Mouse (Mus musculus) heart, adult 9 months (tissue): ENCODE results near the gene Irf6.

Source experiments
- DNase-seq, 2 experiments: peaks; one replicate each; pipeline ENCODE4 v3.0.0; 2022; ENCODE audit warnings: low spot score in 2 of 2

The Irf6 gene

DNA sequence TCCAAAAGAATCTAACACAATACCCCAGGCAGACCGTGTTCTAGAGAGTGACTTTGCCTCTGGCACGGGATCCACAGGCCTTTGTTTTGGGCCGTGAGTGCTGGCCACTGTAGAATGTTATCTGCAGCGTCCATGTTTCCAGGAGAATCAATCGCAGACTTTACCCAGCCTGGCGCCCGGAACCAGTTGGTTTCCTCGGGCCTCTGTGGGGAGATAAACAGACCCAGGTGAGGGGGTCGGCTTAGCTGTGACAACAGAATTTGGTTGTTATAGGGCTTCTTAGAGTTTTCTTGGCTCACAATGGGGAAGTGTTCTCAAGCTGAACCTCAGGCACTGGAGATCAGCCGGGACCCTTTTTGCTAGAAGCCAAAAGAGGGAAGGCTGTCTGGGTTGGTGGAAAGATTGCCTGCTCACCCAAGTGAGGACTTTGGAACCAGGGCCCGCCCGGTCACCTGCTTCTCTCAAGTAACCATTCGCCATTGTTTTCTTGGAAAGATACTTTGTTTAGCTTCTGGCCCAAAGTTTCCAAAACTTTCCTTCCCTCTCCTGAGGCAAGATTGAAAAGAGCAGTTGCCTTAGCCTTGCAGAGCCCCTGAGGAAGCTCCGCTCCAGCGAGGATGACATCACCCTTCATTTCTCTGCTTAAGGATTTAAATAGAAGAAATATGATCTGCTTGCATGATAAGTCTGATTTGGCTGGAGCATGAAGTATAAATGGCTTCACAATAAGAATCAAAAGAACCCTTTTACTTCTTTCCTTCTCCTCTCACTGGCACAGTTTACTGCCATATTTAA, 3.6 kb downstream of the Irf6 start:
- peak in 1 of 2 experiments; percentile 11 for DNase-seq

DNA sequence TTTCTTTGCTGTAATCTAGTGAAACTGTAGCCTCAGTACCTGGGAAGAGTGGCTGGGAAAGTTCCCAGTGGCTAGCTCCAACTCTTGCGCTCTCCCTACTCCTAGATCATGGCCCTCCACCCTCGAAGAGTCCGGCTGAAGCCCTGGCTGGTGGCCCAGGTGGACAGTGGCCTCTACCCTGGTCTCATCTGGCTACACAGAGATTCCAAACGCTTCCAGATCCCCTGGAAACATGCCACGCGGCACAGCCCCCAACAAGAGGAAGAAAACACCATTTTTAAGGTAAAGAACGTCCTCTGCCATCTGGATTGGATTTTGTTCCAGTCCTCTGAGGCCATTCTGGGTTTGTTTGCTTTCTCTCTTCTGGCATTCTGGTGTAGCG, 4.2 kb downstream of the Irf6 start:
- no peak for DNase-seq

DNA sequence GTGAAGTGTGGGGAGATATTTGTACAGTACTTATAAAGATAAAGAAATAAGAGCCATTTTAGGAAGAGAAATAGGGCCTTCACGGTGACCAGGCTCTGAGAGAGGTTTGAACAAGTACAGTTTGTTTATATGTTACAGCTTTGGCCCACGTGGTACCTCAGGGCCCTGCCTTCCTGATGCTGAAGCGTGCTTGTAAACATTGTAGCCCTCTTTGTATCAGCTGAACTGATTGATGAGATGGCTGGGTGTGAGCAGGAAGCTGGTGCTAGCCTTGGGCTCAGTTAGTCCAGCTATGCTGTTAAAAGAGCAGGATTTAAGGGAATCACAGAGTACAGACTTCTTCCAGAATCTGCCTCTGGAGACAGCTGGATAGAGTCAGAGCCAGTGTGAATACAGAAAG, 6.3 kb downstream of the Irf6 start:
- DNase-seq: no peak

DNA sequence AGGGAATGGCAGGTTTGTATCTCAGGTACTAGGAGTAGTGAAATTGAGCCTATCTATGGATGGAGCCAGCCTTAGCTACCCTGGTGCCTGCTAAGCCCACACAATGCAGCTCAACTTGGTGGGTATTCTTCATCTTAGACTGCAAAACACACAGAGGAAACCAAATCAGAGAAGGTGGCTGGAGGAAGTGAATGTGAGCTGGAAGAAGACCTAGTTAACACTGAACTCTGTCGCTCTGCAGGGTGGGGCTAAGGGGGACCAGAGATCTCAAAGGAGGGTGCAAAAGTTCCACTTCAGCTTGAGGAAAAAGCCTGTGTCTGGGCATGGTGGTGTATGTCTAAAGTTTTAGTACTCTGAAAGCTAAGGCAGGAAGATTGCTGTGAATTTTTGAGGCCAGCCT, 6.7 kb downstream of the Irf6 start:
- no peak for DNase-seq

DNA sequence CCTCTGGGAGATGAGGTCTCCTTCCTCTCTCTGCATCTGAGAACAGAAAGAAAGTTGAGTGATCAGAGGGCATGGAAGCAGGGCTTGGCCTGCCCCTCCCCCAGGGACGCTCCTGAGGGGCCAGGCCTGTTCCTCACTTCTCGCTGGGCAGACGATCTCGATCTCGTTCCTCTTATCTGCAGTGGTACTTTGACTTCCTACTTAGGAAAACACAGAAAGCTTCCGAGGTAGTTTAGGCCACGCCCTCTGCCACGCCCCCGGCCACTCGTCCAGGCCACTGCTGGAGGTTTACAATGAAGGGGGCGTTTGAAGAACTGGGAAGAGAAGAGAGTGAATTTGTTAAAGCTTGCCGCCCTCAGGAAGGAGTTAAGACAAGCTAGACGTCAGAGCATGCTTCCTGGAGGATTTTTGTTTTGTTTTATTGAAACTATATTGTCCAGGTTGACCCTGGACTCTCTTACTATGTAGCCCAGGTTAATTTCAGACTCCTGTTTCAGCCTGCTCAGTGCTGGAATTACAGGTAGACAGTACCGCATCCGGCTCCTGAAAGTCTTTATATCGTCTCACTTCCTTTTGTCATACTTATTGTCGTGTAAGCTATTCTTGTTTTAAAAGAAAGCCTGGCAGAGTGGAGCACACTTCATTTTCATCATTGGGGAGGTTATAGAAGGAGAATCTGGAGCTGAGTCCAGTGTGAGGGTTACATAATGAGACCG, 7.6 kb downstream of the Irf6 start:
- DNase-seq: peak; percentile 22 to 25

DNA sequence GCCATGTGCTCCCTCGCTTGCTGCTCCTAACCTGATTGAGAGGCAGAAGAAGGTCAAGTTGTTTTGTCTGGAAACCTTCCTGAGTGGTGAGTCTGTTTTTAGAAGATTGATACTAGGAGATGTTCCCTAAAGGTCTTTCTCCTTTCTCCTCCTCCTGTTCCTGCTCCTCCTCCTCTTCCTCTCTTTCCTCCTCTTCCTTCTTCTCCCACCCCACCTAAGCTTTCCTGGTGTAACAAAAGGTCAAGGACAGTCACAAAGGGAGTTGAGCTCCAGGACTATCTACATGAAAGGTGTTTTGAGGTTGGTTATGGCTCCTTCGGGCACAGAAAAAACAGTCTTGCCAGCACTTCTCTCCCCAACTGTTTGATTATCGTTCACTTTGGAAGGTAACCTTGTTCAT, 14.8 kb downstream of the Irf6 start, which contains the start of gene A130010J15Rik:
Gene A130010J15Rik, plus strand, starts transcription at position 301 of the 400 bp plus-strand sequence.
- no peak for DNase-seq

DNA sequence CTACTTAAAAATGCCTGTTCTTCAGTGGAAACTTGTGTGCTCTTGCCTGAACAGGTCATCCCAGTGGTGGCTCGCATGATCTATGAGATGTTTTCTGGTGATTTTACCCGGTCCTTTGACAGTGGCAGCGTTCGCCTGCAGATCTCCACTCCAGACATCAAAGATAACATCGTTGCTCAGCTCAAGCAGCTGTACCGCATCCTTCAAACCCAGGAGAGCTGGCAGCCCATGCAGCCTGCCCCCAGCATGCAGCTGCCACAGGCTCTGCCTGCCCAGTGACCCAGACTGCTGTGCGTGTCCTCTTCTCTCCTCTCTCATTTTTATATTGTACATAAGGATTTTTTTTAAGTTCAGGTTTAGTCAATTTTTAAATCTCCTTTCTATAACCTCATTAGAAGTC, 16.3 kb downstream of the Irf6 start:
- no peak for DNase-seq

DNA sequence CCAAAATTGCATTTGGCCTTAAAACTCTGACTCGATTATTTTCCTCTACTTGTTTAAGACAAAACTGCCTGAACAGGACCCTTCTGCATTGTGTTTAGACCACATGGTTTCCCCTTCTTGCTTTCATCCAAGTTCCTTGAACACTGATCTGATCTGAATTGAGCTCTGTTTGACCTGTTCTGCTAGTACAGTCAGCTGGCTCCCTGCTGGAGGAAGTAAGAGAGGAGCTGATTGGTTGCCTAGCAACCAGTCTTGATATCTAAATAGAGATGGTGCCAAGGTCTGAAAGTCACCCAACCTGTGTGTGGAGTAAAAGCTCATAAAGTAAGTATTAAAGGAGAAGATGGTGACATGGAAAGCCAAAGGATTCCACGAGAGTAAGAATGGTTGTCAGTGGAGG, 16.9 kb downstream of the Irf6 start:
- no peak for DNase-seq

DNA sequence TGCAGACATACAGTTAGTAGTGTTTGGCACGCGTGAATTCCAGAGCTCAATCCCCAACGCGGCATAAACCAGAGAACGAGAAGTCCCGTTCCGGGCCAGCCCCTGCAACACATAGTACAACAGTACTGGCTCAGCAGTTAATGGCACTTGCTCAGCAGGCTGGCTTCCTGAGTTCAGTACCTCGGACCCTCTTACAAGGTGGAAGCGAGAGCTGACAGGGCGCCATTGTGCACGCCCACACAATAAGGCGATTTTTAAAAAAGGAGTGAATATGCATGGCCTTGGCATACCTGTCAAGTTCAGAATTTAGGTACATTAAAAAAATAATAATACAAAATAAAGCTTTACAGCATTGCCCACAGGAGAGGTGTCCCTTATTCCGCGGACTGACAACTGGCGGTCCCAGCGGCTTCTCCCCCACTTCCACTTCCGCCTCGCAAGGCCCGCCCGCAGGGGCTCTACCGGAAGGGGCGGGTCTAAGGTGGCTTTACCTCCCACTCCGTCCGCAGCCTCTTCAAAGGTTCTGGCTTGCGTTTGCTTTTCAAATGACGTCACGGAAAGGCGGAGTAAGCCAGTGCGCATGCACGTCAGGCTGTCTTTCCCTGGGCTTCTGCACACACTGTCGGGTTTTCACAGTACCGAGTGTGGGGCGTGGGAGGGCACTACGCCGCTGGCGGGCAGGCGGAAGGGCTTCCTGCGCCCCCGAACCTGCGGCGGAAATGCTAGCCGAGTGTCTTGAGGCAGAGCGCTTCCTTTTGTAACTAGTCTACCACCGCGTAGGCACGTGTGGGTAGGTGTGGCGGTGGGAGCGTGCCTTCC, 20.3 kb downstream of the Irf6 start:
- DNase-seq: peak; percentile 96 to 97

DNA sequence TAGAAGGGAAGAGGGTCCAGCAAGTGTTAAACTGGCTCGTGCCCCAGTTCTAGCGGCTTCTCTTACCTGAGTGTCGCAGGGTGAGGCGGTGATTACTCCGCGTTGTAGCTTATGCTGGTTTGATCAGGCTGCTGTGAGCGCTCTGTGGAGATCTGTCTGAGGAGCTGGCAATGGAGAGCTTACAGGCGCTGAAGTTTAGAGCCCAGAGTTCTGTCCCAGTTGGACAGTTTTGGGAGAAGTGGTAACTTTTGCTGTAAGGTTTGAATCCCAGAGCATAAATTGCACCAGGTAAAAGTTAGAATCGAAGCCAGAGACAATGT, 20.9 kb downstream of the Irf6 start:
- DNase-seq: no peak

DNA sequence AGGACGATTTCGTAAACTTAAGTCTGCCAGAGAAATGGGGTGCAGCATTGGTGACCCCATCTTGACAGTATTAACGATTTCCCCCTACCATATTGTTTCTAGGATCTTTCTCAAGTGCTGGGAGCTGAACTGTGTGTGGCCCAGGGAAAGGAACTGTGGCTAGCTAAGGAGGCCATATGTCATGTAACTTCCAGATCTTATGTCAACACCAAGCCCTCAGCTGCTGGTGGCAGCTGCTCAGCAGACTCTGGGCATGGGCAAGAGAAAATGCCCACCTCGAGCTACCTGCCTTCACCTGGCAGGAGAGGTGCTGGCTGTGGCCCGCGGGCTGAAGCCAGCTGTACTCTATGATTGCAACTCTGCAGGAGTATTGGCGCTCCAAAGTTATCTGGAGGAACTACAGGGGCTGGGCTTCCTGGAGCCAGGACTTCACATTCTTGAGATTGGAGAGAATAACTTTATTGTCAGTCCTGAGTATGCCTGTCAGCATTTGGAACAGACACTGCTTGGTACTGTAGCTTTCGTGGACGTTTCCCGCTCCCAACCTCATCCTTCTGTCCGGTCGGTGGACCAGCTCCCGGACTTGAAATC, 21.3 kb downstream of the Irf6 start:
- no peak for DNase-seq

DNA sequence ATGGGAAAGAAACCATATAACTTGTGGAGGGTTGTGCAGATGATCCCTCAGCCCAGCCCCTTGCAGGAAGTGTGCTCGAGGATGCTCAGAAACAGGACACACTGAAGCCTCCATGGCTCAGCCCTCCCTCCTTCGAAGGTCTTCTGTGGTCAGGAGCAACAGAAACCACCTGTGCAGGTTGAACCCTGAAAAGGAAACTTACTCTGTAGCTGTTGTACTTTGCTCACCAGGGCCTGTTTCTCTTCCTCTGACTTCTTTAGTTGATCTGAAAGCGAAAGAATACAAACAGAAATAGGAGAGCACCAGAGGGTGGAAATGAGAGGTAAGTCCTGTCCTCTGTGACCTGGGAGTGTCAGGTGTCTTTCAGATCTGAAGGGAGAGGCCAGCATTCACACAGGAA, 28.2 kb downstream of the Irf6 start:
- no peak for DNase-seq

DNA sequence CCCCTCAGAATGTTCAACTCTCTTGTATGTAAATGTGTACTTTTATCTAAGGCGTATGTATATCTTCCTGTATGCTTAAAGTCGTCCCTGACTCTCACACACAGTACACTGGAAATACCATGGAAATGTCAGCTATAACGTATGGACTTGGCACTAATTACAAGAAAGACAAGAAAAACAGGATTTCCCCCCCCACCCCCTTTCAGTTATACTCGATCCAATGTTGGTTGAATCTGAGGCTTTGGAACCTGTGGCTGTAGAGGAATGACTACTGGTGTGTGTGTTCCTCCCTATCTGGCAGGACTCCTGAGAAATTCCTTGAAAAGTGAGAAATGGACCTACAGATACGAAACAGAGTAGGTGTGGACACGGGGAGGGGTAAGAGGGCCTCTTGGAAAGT, 35.3 kb downstream of the Irf6 start:
- no peak for DNase-seq

DNA sequence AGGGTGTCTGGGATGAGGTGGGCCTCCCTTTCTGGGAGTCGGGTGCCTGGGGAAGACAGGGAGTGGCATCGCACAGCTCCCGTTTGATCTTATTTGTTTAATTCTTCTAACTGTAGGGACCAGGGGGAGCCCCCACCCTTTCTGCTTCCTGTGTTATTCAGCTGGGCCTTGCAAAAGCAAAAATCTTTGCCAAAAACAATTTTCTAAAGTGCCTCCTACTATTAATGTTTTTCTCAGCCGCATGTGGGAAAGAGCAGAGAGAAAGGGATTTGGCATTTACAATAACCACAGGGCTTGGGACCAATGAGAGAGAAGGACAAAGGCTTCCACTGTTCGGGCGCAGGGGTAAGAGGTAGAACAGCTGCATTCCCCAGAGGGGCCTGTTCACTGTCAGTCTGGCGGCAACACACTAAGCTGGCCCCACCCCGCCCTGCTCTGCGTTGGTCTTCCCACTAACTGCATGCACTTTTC, 36.3 kb downstream of the Irf6 start:
- DNase-seq: peak; percentile 79 to 90

DNA sequence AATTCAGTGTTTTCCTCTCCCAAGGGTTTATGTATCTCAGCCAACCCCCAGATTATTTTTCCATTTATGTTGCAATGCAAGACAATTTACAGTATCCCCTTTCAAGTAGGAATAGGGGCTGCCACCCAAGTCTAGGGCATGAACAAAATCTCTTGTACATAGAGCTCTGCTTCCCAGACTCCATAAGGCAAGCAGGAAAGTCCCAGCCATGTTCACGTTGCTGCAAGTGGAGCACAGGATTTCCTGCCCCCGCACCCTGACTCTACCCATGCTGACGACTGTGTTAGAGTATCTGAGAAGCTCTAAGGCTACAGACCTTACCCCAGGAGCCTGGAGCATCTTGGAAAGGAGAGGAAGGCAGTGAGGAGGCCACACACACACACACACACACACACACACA, 36.9 kb downstream of the Irf6 start:
- DNase-seq: no peak

DNA sequence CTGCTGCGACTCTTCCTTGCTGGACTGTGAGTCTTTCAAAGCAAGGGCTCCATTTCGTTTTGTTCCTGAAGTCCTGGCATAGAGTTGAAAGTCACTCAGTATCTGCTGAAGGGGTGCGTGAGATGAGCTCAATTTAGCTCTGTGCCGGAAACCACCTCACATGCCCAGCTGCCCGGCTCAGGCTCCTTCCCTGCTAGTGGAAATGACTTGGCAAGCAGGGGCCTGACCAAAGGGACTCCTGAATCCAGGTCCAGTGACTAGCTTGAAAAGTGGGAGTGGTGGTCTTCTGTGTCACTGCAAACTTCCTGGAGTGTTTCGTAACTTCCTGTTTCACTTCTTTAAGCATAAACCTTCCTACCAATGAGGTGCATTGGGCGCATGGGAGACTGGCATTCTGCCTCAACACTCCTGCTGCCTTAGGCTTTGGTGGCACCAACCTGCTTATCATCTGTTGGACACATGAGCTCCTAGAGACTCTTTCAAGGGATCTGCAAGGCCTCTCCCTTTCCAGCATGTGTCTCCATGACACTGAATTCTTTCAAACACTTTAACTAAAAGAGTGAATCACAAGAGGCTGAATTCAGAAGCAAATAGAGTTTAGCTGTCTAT, 38.9 kb downstream of the Irf6 start:
- peak; percentile 50 to 52 for DNase-seq

DNA sequence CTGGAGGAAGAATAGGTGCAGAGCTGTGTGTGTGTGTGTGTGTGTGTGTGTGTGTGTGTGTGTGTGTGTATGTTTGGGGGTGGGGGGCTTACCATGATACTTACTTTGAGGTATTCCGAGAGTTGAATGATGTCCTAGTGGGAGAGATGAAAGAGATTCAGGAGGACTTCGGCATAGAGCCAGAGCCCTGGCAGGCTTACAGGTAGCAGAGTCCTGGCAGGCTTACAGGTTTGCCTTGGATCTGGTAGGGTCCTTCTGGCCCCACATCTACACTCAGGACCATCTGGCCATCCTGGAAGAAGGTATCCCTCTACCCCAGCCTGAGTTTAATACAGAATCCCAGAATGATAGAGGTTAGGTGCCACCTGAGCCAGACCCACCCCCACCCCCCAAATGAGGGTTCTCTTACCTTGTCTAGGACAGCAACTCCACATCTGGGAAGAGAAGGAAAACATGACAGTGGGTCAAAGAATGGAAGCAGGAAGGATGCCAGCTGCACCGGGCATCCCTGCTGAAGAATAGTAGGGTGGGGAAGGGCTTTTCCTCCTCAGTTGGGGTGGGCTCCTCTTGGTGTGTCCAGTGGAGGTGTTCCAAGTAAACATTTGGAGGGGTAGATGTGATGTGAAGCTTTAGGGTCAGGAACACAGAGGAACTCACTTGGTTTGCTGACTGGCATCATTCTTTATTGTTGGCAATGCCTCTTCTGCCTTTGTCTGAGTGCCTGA, 41.7 kb downstream of the Irf6 start:
- no peak for DNase-seq

DNA sequence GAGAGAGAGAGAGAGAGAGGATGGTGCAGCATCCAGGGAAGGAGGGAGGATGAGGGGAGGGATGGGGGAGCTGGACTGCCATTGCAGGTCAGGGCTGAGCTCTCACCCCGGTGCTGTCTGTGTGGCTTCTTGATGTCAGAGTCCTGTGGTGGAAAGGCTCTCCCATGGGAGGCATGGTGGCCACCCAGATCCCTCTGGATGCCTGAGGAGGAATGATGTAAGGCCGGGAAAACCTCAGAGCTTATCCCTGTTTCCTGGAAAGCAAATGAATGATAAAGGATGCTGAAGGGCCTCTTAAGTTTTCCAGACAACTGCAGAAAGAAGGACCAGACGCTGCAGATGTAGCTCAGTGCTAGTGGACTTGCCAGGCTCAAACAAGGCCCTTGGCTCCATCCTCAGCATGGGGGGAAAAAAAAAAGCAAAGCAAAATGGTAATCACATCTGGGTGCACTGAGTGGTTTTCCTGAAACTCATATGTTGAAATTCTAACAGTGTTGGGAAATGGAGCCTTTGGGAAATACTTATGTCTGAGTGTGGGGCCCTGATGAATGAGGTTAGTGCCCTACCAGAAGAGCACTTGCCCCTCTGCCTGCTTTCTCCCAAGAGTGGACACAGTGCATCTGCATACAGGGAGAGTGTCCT, 42.4 kb downstream of the Irf6 start:
- peak in 1 of 2 experiments; percentile 36 for DNase-seq

DNA sequence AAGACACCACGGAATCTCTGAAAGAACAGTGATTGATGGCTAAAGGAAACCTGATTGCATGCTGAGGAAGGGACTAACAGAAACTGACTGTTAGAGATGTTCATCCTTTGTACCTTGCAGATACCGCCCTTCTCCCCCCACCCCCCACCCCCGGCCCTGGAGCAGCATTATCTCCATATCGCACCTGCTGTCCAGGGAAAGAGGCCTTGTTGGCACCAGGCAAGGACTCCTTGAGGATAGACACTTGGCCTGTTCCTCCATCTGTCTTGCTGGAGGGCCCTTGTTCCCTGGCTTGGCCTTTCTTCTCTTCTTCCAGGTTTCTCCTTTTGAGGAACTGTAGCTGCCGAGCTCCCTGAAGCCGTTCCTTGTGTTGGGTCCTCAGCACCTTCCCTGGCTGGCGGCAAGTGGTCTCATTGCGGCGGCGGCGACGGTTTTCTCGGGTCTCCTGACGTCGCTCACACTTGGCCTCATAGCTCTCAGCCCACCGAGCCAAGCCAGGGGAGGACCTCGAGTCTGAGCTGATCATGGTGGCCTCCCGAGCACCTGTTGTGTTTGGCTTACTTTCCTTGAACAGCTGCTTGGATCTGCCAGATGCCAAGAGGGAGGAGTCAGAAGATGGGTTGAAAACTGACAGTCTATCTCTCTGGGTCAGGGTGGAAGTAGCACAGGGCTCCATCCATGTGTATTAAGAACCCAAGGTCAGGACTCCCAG, 44.7 kb downstream of the Irf6 start:
- no peak for DNase-seq

DNA sequence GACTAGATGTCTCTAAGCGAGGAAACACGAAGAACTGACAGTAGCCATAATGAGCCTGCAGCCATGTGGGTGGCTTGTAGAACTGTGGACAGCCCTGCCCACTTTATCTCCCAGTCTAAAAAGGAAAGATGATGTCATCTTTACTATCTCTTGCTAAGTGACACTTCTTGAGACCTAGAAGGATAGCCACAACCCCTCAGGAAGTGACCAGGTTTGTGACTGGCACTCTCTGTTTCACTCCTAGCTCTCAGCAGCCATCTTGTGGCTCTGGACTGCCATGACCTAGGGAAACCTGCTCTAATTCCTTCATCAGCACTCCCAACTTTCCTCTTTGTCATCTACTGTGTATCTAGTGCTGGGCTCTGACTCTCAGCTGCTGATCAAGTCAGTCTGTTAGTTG, 45.4 kb downstream of the Irf6 start:
- DNase-seq: no peak
